In the genomic region with DNA sequence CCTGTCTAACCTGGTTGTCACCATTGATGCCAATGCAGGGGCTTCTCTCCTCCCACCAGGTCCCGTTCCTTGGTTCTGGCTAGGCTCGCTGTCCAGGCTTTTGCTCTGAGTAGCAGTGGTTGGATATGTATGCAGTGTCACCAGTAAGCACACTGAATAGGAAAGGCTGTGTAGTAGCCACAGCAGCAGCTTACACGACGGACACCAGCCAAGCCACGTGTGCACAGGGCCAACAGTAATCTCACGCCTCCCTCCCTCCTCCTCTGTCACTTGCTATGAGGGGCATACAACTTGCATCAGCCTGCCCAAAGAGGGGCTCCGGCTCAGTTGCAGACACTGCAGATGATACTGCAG, we compare ENCODE assay signal across 16 mouse cellular contexts. TPM values are rescaled to one million over a fixed set of nuclear protein-coding genes. Genes with fewer than 3 reads are reported as not detected.
A peak's percentile ranks its signal among the peaks of the same experiment; 100 is the strongest.
DNase-seq lines count a peak whose midpoint lies in the region; ATAC-seq and TF ChIP-seq lines count a peak whose summit lies in the region.
"Had no signal": no experiment of that assay in that cellular context is flagged by ENCODE, and none has a peak within 500 bp of the region (broad histone marks: within the 10 kb centered on the region; RNA-seq: fewer than 3 reads in every experiment).

No protein-coding gene starts in this region.

- H3K27me3 ChIP-seq in heart, embryonic 10.5 days (ENCODE audit: insufficient read depth, poor library complexity, severe bottlenecking): peaks cover 22% of the 10 kb centered on the region; the same call in 1 of the 2 replicates
- no peaks in the 10 kb centered on the region for H3K27me3 ChIP-seq in E14TG2a.4 (ENCODE audit: insufficient read depth, low read length)
- no peaks in the 10 kb centered on the region; the same call in 1 of the 2 replicates for H3K27me3 ChIP-seq in forebrain, embryonic 12.5 days
- no peaks in the 10 kb centered on the region for H3K27me3 ChIP-seq in limb, embryonic 14.5 days (ENCODE audit: control insufficient read depth, insufficient read depth, low read length)
- H3K27me3 ChIP-seq: embryonic facial prominence, embryonic 15.5 days; lung, embryonic 15.5 days; Patski had no signal

- ATAC-seq in forebrain, embryonic 12.5 days (ENCODE audit: low FRiP score): no peak
- ATAC-seq in limb, embryonic 14.5 days (ENCODE audit: low FRiP score, low read depth): no peak
- ATAC-seq in erythroid progenitor cell, adult 5-6 weeks (replicated peaks; ENCODE audit: low FRiP score, poor library complexity, severe bottlenecking): no peak
- ATAC-seq: Patski had no signal

- DNase-seq in heart, embryonic 10.5 days (ENCODE audit: low spot score): no peak
- DNase-seq in heart, adult 8-10 months (ENCODE audit: low spot score): no peak
- no peak for DNase-seq in limb, embryonic 14.5 days (ENCODE audit: low spot score)
- DNase-seq in adrenal gland, adult 18-20 months (ENCODE audit: low spot score in 2 of 2): no peak
- no peak for DNase-seq in kidney, postnatal 36 days
- DNase-seq: adrenal gland, adult 8-10 months; gastrocnemius, postnatal 10 days; thymus, postnatal 4 days had no signal

- no peak overlapping the region for H3K4me3 ChIP-seq in heart, embryonic 10.5 days
- H3K4me3 ChIP-seq in E14TG2a.4 (replicated peaks; ENCODE audit: low read length): peak overlapping the region; percentile 63; the same call in 1 of the 2 replicates
- no peak overlapping the region for H3K4me3 ChIP-seq in forebrain, embryonic 12.5 days (replicated peaks)
- H3K4me3 ChIP-seq in limb, embryonic 14.5 days (replicated peaks; ENCODE audit: low read length): no peak overlapping the region
- H3K4me3 ChIP-seq: embryonic facial prominence, embryonic 15.5 days; lung, embryonic 15.5 days; myocyte had no signal

- H3K9ac ChIP-seq in forebrain, embryonic 12.5 days: 0 out of 2 replicates have a peak overlapping the region, but pooled peaks have one; percentile 42
- peak overlapping the region; percentile 6; the same call in 1 of the 2 replicates for H3K9ac ChIP-seq in limb, embryonic 14.5 days (ENCODE audit: low read depth, low read length, severe bottlenecking)
- H3K9ac ChIP-seq: embryonic facial prominence, embryonic 15.5 days; lung, embryonic 15.5 days had no signal

- H3K4me1 ChIP-seq in heart, embryonic 10.5 days: peaks cover 41% of the 10 kb centered on the region
- H3K4me1 ChIP-seq in E14TG2a.4 (replicated peaks; ENCODE audit: low read depth, low read length): peaks cover 45% of the 10 kb centered on the region
- H3K4me1 ChIP-seq in forebrain, embryonic 12.5 days: peaks cover 13% of the 10 kb centered on the region
- peaks cover 8% of the 10 kb centered on the region for H3K4me1 ChIP-seq in limb, embryonic 14.5 days (ENCODE audit: control insufficient read depth, insufficient read depth, low read length)

- H3K36me3 ChIP-seq in heart, embryonic 10.5 days: peaks cover 7% of the 10 kb centered on the region; the same call in 1 of the 2 replicates
- H3K36me3 ChIP-seq in E14TG2a.4 (ENCODE audit: insufficient read depth, low read length): peaks cover 22% of the 10 kb centered on the region
- H3K36me3 ChIP-seq in forebrain, embryonic 12.5 days (replicated peaks): no peaks in the 10 kb centered on the region
- no peaks in the 10 kb centered on the region for H3K36me3 ChIP-seq in limb, embryonic 14.5 days (ENCODE audit: control insufficient read depth, insufficient read depth, low read length)
- H3K36me3 ChIP-seq: embryonic facial prominence, embryonic 15.5 days; lung, embryonic 15.5 days had no signal

- H3K27ac ChIP-seq in heart, embryonic 10.5 days: peak overlapping the region; percentile 76
- H3K27ac ChIP-seq in forebrain, embryonic 12.5 days: no peak overlapping the region
- H3K27ac ChIP-seq in limb, embryonic 14.5 days (replicated peaks; ENCODE audit: low read depth, low read length): no peak overlapping the region
- H3K27ac ChIP-seq: embryonic facial prominence, embryonic 15.5 days had no signal

- 0 out of 2 replicates have a peak overlapping the region, but pooled peaks have one; percentile 36 for H3K4me2 ChIP-seq in forebrain, embryonic 12.5 days
- H3K4me2 ChIP-seq in limb, embryonic 14.5 days (replicated peaks; ENCODE audit: low read depth, low read length, severe bottlenecking): no peak overlapping the region
- H3K4me2 ChIP-seq: lung, embryonic 15.5 days had no signal

- TF ChIP-seq CTCF in E14TG2a.4 (conservative IDR thresholded peaks at IDR 0.05; ENCODE audit: low read length): no peak

- no peaks in the 10 kb centered on the region for H3K9me3 ChIP-seq in heart, embryonic 10.5 days
- H3K9me3 ChIP-seq in E14TG2a.4 (ENCODE audit: low read length): no peaks in the 10 kb centered on the region
- H3K9me3 ChIP-seq in forebrain, embryonic 12.5 days: no peaks in the 10 kb centered on the region
- H3K9me3 ChIP-seq in limb, embryonic 14.5 days (ENCODE audit: control insufficient read depth, low read length): no peaks in the 10 kb centered on the region
- H3K9me3 ChIP-seq: embryonic facial prominence, embryonic 15.5 days; lung, embryonic 15.5 days had no signal

- WGBS in heart, embryonic 10.5 days: 60% methylated on average over 7 of the region's 7 CpGs
- WGBS in forebrain, embryonic 12.5 days: 38% methylated on average over 7 of the region's 7 CpGs
- 58% methylated on average over 7 of the region's 7 CpGs for WGBS in limb, embryonic 14.5 days

- TF ChIP-seq POLR2A in limb, embryonic 14.5 days (IDR thresholded peaks at IDR 0.05; ENCODE audit: borderline replicate concordance, extremely low read depth, insufficient read depth, insufficient read length): no peak

RNA-seq across cellular contexts. Expression of gene Papolb, which starts 19.8 kb away (rescaled TPM):
- polyA plus RNA-seq in heart, embryonic 10.5 days (2016; fragmentation: Nextera tagmentation; extraction: Ambion mirVana): 0.39 and 0.50 TPM in 2 replicates
- under 1 TPM in 3 of 4 experiments, not detected in 1; 0.06 to 0.16 (median 0.06) TPM for total RNA-seq in heart, adult 8-10 months (2022)
- polyA plus RNA-seq in forebrain, embryonic 12.5 days (2016; fragmentation: Nextera tagmentation; extraction: Ambion mirVana): 0.10 and 0.19 TPM in 2 replicates
- 0.18 and 0.29 TPM in 2 replicates for polyA plus RNA-seq in limb, embryonic 14.5 days (2012; rRNA removed)
- 0.18 TPM in 2 replicates for polyA plus RNA-seq in limb, embryonic 14.5 days (2014; fragmentation: Nextera tagmentation; extraction: Ambion mirVana)
- total RNA-seq in erythroid progenitor cell, adult 5-6 weeks (2015; ENCODE audit: low replicate concordance): not detected in 2 replicates
- total RNA-seq in erythroid progenitor cell, adult 5-6 weeks (2017; ENCODE audit: low replicate concordance): not detected in 2 replicates
- total RNA-seq in adrenal gland, adult 18-20 months (2021): under 1 TPM; 0.10 TPM
- polyA plus RNA-seq: large intestine, adult 2 months had no signal

RNA-seq across cellular contexts. Expression of gene Radil, which starts 40.9 kb away (rescaled TPM):
- 10.9 and 14.4 TPM in 2 replicates for polyA plus RNA-seq in heart, embryonic 10.5 days (2016; fragmentation: Nextera tagmentation; extraction: Ambion mirVana)
- 1 to 10 TPM; 1.2 to 2.3 (median 1.8) TPM for total RNA-seq in heart, adult 8-10 months (2022)
- polyA plus RNA-seq in forebrain, embryonic 12.5 days (2016; fragmentation: Nextera tagmentation; extraction: Ambion mirVana): 3.2 and 3.3 TPM in 2 replicates
- polyA plus RNA-seq in limb, embryonic 14.5 days (2012; rRNA removed): 7.4 and 9.9 TPM in 2 replicates
- polyA plus RNA-seq in limb, embryonic 14.5 days (2014; fragmentation: Nextera tagmentation; extraction: Ambion mirVana): 4.4 and 5.7 TPM in 2 replicates
- not detected in 2 replicates for total RNA-seq in erythroid progenitor cell, adult 5-6 weeks (2015; ENCODE audit: low replicate concordance)
- total RNA-seq in erythroid progenitor cell, adult 5-6 weeks (2017; ENCODE audit: low replicate concordance): not detected in 2 replicates
- 1 to 10 TPM; 3.4 to 5.4 TPM for total RNA-seq in adrenal gland, adult 18-20 months (2021)

RNA-seq across cellular contexts. Expression of gene Ap5z1, which starts 46.3 kb away (rescaled TPM):
- 8.7 and 11.1 TPM in 2 replicates for polyA plus RNA-seq in heart, embryonic 10.5 days (2016; fragmentation: Nextera tagmentation; extraction: Ambion mirVana)
- total RNA-seq in heart, adult 8-10 months (2022): 1 to 10 TPM; 4.5 to 8.3 (median 7.1) TPM
- 12.7 and 15.2 TPM in 2 replicates for polyA plus RNA-seq in forebrain, embryonic 12.5 days (2016; fragmentation: Nextera tagmentation; extraction: Ambion mirVana)
- 23.2 and 28.5 TPM in 2 replicates for polyA plus RNA-seq in limb, embryonic 14.5 days (2012; rRNA removed)
- polyA plus RNA-seq in limb, embryonic 14.5 days (2014; fragmentation: Nextera tagmentation; extraction: Ambion mirVana): 8.8 and 9.6 TPM in 2 replicates
- total RNA-seq in erythroid progenitor cell, adult 5-6 weeks (2015; ENCODE audit: low replicate concordance): 5.0 and 14.8 TPM in 2 replicates
- total RNA-seq in erythroid progenitor cell, adult 5-6 weeks (2017; ENCODE audit: low replicate concordance): 2.6 and 10.1 TPM in 2 replicates
- 10 to 100 TPM; 15.4 to 18.1 TPM for total RNA-seq in adrenal gland, adult 18-20 months (2021)
